Mouse (Mus musculus) CH12.LX (cell line): ENCODE measurements at regions not wholly inside any gene's neighbourhood (a gene's known extent, or its start where the extent isn't known, plus 50 kb on each side); places are given as distances from the start of the nearest gene placed in this dataset.

Source experiments
- CTCF ChIP-seq, 2 experiments: IDR thresholded peaks in 1 of 2; conservative IDR thresholded peaks in 1 of 2; 2 replicates each; pipeline ENCODE4 v1.5.1; 2011 to 2012; ENCODE audit warnings: low read depth in 2 of 2, low read length in 2 of 2, improper control_type of control experiment in 1 of 2, inconsistent platforms in 1 of 2, mild to moderate bottlenecking in 1 of 2, moderate library complexity in 1 of 2
- EP300 ChIP-seq: IDR thresholded peaks from 2 replicates; pipeline ENCODE4 v1.6.1; 2011; ENCODE audit warnings: low read length, improper control_type of control experiment
- POLR2AphosphoS2 ChIP-seq: IDR thresholded peaks from 2 replicates; pipeline ENCODE4 v1.6.1; 2011; ENCODE audit warnings: low read depth, low read length, improper control_type of control experiment

DNA sequence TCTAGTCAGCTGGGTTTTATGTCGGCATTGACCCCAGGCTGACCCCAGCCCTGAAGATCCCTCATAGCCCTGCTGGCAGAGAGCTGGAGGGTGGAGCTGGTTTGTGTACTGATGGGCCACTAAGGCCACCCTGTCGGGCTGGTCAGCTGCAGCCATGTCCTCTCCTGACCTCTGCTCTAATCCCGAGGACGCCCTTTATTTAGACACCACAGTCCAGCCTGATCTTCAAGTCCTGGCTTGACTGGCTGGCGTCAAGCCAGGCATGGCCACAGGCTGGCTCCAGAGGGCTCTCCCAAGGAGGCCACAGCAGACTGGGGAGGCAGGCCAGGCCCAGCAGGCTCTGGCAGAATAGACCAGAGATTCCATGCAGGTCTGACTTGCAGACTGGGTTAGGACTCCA is 264.8 kb downstream of the Bcor start:
- TF ChIP-seq EP300, result no peak
- TF ChIP-seq CTCF (conservative IDR thresholded peaks at IDR 0.05 in 1 of 2, IDR thresholded peaks at IDR 0.05 in 1 of 2; ENCODE audit: low read depth in 2 of 2, low read length in 2 of 2), result no peak
- TF ChIP-seq POLR2AphosphoS2, result no peak
